Mouse (Mus musculus) neural tube, embryonic 15.5 days (tissue): Measurements from ENCODE around the gene Rpl10. TPM values are rescaled to one million over a fixed set of nuclear protein-coding genes. Genes with fewer than 3 reads are reported as not detected.

Experiments used
- ATAC-seq: fragments of 200-750 bp; cut with Nextera tagmentation; 2 replicates; pipeline ENCODE4 v1.8.0; 2017; ENCODE audit warnings: mild to moderate bottlenecking, moderate TSS enrichment, moderate library complexity; ENCODE audit not compliant: low FRiP score
- H3K27ac ChIP-seq: fragments of 300-500 bp; sonication (generic); replicated peaks from 2 replicates; pipeline ENCODE4 v1.5.1; 2015; ENCODE audit warnings: mild to moderate bottlenecking, inconsistent platforms
- H3K27me3 ChIP-seq: fragments of 300-500 bp; sonication (generic); replicated peaks from 2 replicates; pipeline ENCODE4 v1.6.1; 2015; ENCODE audit warnings: inconsistent platforms
- H3K36me3 ChIP-seq: fragments of 300-500 bp; sonication (generic); 2 replicates; pipeline ENCODE4 v1.6.1; 2015; ENCODE audit warnings: inconsistent platforms
- H3K4me1 ChIP-seq: fragments of 300-500 bp; sonication (generic); 2 replicates; pipeline ENCODE4 v1.6.1; 2015; ENCODE audit warnings: inconsistent platforms
- H3K4me2 ChIP-seq: fragments of 300-500 bp; sonication (generic); 2 replicates; pipeline ENCODE4 v1.6.1; 2015; ENCODE audit warnings: inconsistent platforms, mild to moderate bottlenecking, moderate library complexity
- H3K4me3 ChIP-seq: fragments of 300-500 bp; sonication (generic); replicated peaks from 2 replicates; pipeline ENCODE4 v1.5.1; 2015; ENCODE audit warnings: mild to moderate bottlenecking, inconsistent platforms
- H3K9ac ChIP-seq: fragments of 300-500 bp; sonication (generic); replicated peaks from 2 replicates; pipeline ENCODE4 v1.6.1; 2015; ENCODE audit warnings: mild to moderate bottlenecking, inconsistent platforms
- H3K9me3 ChIP-seq: fragments of 300-500 bp; sonication (generic); replicated peaks from 2 replicates; pipeline ENCODE4 v1.6.1; 2016; ENCODE audit warnings: inconsistent platforms
- WGBS: fragments of 180-500 bp; shearing (Covaris S2); methylation state at CpG from one replicate; pipeline ENCODE4 v1.1.7; 2015; ENCODE audit warnings: mixed read lengths; 5-methylcytosine and 5-hydroxymethylcytosine counted together
- polyA plus RNA-seq: library from polyadenylated mRNA; unstranded; fragments of >200 nt; fragmentation: Nextera tagmentation; extraction: Ambion mirVana; gene quantifications from 2 replicates; pipeline ENCODE4 v1.2.1, GENCODE M21; 2015

Rpl10 gene
- polyA plus RNA-seq, 1 experiment from 2014 or later: 436 TPM

- ATAC-seq: no peak
- no peaks in the 10 kb centered on the region for H3K36me3 ChIP-seq
- H3K9me3 ChIP-seq: no peaks in the 10 kb centered on the region
- 24% methylated on average over 38 of the region's 38 CpGs for WGBS
- H3K9ac ChIP-seq: peak within 1 kb of the TSS; percentile 49
- H3K4me2 ChIP-seq: peak within 1 kb of the TSS; percentile 64
- H3K27ac ChIP-seq: peak within 1 kb of the TSS; percentile 60
- H3K27me3 ChIP-seq: no peaks in the 10 kb centered on the region
- peaks cover 5% of the 10 kb centered on the region; the same call in 1 of the 2 replicates for H3K4me1 ChIP-seq
- H3K4me3 ChIP-seq: peak within 1 kb of the TSS; percentile 44
Measured at GRCm38 (mm10) chrX:74249615-74250014, 21.0 kb upstream of the Rpl10 start, which contains the start of gene Flna. Gene Flna, minus strand, starts transcription at chrX:74249820.

DNA sequence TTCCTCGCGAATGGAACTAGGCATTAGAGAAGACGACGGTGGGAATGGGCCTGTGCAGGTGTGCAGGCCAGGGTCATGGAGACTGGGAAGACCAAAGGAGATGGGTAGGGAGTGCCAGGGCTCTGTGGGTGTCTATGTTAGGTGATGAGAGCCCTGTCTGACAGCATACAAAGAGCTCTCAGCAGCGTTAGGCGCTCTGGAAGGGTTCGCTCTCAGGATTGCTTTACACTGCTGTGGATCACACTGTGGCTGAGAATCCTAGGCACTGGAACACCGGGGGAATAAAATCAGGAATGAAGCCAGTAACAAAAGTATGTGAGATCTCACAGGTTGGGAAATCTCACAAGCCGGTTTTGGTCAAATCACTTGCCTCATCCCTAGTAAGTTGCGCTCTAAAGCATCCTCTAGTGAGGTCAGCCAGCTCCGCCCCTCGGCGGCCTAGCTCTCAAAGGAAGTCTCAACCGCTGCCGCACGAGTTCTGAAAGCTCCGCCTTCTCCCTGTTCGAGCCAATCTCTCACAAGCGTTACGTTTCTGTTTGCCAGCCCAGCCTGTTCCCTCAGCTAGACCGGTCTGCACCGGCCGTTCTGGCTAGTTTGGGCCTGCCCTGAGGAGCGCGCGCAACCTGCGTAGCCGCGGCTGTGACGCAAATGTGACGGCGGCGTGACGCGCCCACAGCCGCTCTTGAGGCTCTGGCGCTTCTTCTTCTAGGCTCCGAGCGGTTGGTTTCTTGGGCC lies 16.3 kb upstream of the Rpl10 start, which contains the start of gene Emd:
Gene Emd, plus strand, starts transcription at position 535 of the 735 bp plus-strand sequence.
- Histone ChIP-seq H3K27me3 (no peaks in the 10 kb centered on the region), H3K4me1 (peaks cover 6% of the 10 kb centered on the region), H3K9ac (peak within 1 kb of the TSS; percentile 70), H3K9me3 (no peaks in the 10 kb centered on the region), H3K4me3 (peak within 1 kb of the TSS; percentile 56), H3K27ac (peak within 1 kb of the TSS; percentile 88), H3K36me3 (0 out of 2 replicates have a peak, but pooled peaks cover 2% of the 10 kb centered on the region), H3K4me2 (peak within 1 kb of the TSS; percentile 64)
- ATAC-seq: peak; percentile 96
- 29% methylated on average over 39 of the region's 39 CpGs for WGBS

DNA sequence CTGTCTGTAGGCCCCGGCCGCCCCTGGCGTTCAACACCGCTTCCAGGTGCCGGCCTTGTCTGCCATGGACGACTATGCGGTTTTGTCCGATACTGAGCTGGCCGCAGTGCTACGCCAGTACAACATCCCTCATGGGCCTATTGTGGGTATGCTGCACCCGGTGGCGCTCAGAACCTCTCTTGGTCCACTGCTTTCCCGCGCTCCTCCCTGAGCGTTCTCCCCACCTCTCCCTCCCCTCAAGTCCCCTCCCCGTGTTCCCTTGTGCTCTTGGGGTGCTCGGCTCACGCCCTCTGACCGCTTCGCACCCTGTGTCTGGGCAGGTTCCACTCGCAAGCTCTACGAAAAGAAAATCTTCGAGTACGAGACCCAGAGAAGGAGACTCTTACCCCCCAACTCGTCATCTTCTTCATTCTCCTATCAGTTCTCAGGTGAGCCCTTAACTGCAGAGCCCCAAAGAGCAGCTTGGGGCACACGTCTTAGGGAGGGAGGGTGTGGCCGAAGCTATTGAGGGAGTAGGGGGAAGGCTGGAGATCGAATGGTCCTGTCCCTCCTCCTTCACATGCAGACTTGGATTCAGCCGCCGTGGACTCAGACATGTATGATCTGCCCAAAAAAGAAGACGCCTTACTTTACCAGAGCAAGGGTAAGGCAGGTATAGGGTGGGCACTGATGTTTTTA lies 15.6 kb upstream of the Rpl10 start:
- H3K27ac ChIP-seq: peak overlapping the region; percentile 88
- peak; percentile 65; the same call in 1 of the 2 replicates for ATAC-seq
- H3K4me3 ChIP-seq: peak overlapping the region; percentile 56
- peaks cover 6% of the 10 kb centered on the region for H3K4me1 ChIP-seq
- no peaks in the 10 kb centered on the region for H3K27me3 ChIP-seq
- H3K9ac ChIP-seq: peak overlapping the region; percentile 70
- H3K9me3 ChIP-seq: no peaks in the 10 kb centered on the region
- H3K4me2 ChIP-seq: peak overlapping the region; percentile 64
- H3K36me3 ChIP-seq: 0 out of 2 replicates have a peak, but pooled peaks cover 2% of the 10 kb centered on the region
- 24% methylated on average over 31 of the region's 31 CpGs for WGBS

- 96% methylated on average over 3 of the region's 3 CpGs for WGBS
Measured at GRCm38 (mm10) chrX:74257746-74258145, 12.9 kb upstream of the Rpl10 start.

GRCm38 (mm10) chrX:74269736-74270061 lies 913 bp upstream of the Rpl10 start:
- 29% methylated on average over 3 of the region's 3 CpGs for WGBS
- Histone ChIP-seq H3K4me3 (peak overlapping the region; percentile 53), H3K4me2 (peak overlapping the region; percentile 56), H3K9me3 (no peaks in the 10 kb centered on the region), H3K36me3 (no peaks in the 10 kb centered on the region), H3K9ac (peak overlapping the region; percentile 52), H3K4me1 (peaks cover 10% of the 10 kb centered on the region), H3K27ac (peak overlapping the region; percentile 97), H3K27me3 (no peaks in the 10 kb centered on the region)
- peak; percentile 33 for ATAC-seq

More at GRCm38 (mm10) chrX:74257746-74258145, 12.9 kb upstream of the Rpl10 start:
- no peak overlapping the region for H3K4me3 ChIP-seq
- no peaks in the 10 kb centered on the region for H3K27me3 ChIP-seq
- 0 out of 2 replicates have a peak, but pooled peaks cover 4% of the 10 kb centered on the region for H3K36me3 ChIP-seq
- peaks cover 6% of the 10 kb centered on the region for H3K4me1 ChIP-seq
- no peak overlapping the region for H3K4me2 ChIP-seq
- H3K9ac ChIP-seq: no peak overlapping the region
- no peak overlapping the region for H3K27ac ChIP-seq
- no peak for ATAC-seq
- no peaks in the 10 kb centered on the region for H3K9me3 ChIP-seq

GRCm38 (mm10) chrX:74270902-74271551 lies 415 bp downstream of the Rpl10 start:
- H3K9me3 ChIP-seq: no peaks in the 10 kb centered on the region
- WGBS: 14% methylated on average over 27 of the region's 27 CpGs
- H3K4me1 ChIP-seq: peaks cover 10% of the 10 kb centered on the region
- no peaks in the 10 kb centered on the region for H3K27me3 ChIP-seq
- ATAC-seq: no peak
- H3K27ac ChIP-seq: peak overlapping the region; percentile 72
- peak overlapping the region; percentile 57 for H3K4me2 ChIP-seq
- H3K36me3 ChIP-seq: no peaks in the 10 kb centered on the region
- peak overlapping the region; percentile 53 for H3K4me3 ChIP-seq
- H3K9ac ChIP-seq: peak overlapping the region; percentile 65

DNA sequence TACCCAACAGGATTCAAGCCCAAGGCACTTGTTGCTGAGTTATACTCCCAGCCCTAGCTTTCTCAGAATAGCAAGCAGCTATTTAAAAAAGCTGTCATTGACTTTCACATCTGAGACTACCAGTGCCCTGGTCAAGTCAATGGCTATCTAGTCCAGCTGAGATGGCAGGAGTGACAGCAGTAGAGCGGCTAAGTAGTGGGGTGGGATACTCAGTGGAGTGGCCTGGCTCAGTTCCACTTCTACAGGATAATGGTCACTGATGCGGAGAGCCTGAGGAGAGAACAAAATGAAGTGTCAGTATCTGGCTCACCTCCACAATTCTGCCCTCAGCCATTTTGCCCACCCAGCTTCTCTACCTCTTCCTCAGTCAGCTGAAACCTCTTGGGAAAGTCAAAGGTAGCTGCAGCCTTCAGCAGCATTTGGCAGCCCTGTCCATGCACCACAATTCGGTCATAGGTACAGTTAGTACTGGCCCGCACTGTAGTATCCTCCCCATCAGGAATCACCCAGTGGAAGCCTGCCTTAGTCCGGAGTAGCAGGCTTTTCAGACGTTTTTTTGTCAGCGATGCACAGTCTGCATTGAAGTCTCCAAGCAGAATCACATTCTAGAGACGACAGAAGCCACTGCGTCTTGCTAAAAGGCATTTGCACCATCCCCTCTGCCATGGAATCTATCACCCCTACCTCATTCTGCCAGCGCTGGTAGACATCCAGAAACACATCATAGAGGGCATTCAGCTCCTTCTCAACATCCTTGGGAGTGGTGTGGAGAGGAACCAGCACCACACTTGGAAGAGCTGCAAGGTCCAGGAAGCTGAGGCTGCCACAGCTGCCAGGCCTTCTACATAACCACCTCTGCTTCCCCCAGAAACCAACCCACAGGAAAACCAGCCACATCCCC lies 3.1 kb downstream of the Rpl10 start:
- Histone ChIP-seq H3K36me3 (no peaks in the 10 kb centered on the region), H3K27me3 (no peaks in the 10 kb centered on the region), H3K27ac (no peak overlapping the region), H3K9me3 (no peaks in the 10 kb centered on the region), H3K4me3 (no peak overlapping the region), H3K9ac (no peak overlapping the region), H3K4me1 (peaks cover 10% of the 10 kb centered on the region), H3K4me2 (no peak overlapping the region)
- WGBS: 37% methylated on average over 10 of the region's 10 CpGs
- ATAC-seq: no peak

GRCm38 (mm10) chrX:74277916-74278315 lies 7.3 kb downstream of the Rpl10 start:
- 76% methylated on average over 8 of the region's 8 CpGs for WGBS
- H3K27ac ChIP-seq: no peak overlapping the region
- ATAC-seq: no peak
- no peaks in the 10 kb centered on the region for H3K27me3 ChIP-seq
- H3K4me2 ChIP-seq: no peak overlapping the region
- no peak overlapping the region for H3K9ac ChIP-seq
- H3K9me3 ChIP-seq: no peaks in the 10 kb centered on the region
- peaks cover 8% of the 10 kb centered on the region; the same call in 1 of the 2 replicates for H3K4me1 ChIP-seq
- H3K4me3 ChIP-seq: no peak overlapping the region
- H3K36me3 ChIP-seq: no peaks in the 10 kb centered on the region

DNA sequence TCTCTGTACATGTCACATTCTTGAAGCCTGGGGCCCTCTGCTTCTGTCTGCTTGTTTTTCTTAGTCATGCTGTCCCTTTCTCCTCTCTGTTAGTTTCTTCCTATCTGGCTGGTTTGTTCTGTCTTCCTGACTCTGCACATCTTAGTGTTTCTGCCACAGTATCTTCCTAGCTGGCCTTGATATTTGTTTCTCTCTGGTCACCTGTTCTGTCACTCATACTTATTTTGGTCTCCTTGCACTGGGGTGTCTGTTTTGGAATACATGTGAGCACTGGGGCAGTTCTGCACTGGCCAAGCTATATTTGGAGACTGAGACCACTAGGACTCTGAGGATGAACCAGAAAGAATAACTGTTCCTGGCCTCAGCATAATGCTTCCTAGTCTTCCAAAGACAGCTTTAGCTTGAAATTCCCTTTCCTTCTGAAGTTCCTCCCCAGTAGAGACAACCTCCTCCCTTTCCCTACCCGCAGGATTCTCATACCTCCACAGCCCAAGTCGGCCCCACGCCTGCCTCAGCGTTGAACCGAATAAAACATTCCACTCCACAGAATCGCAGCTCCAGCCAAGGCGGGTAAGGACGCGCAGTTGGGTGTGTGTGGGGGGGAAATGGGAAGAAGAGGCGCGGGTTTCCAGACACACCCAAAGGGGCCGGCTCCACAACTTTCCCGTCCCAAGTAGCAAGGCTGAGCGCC lies 10.6 kb downstream of the Rpl10 start:
- ATAC-seq: peak; percentile 5; the same call in 1 of the 2 replicates
- H3K4me2 ChIP-seq: peak overlapping the region; percentile 67
- 17% methylated on average over 14 of the region's 14 CpGs for WGBS
- H3K9ac ChIP-seq: peak overlapping the region; percentile 60
- peaks cover 19% of the 10 kb centered on the region for H3K4me1 ChIP-seq
- H3K27me3 ChIP-seq: no peaks in the 10 kb centered on the region
- peak overlapping the region; percentile 85; the same call in 1 of the 2 replicates for H3K27ac ChIP-seq
- H3K4me3 ChIP-seq: peak overlapping the region; percentile 60
- H3K9me3 ChIP-seq: no peaks in the 10 kb centered on the region
- no peaks in the 10 kb centered on the region for H3K36me3 ChIP-seq

- Histone ChIP-seq H3K4me1 (peaks cover 19% of the 10 kb centered on the region), H3K4me3 (peak within 1 kb of the TSS; percentile 60), H3K27me3 (no peaks in the 10 kb centered on the region), H3K36me3 (no peaks in the 10 kb centered on the region), H3K27ac (peak within 1 kb of the TSS; percentile 85), H3K9me3 (no peaks in the 10 kb centered on the region), H3K4me2 (peak within 1 kb of the TSS; percentile 67), H3K9ac (peak within 1 kb of the TSS; percentile 60)
- ATAC-seq: peak; percentile 65
- WGBS: 21% methylated on average over 16 of the region's 16 CpGs
Measured at GRCm38 (mm10) chrX:74281732-74282394, 11.3 kb downstream of the Rpl10 start, which contains the start of the genes Taz and Dnase1l1. Gene Taz, plus strand, starts transcription at chrX:74281912. Gene Dnase1l1, minus strand, starts transcription at chrX:74282337.
